Mouse (Mus musculus) right cerebral cortex, postnatal 14 days (tissue): ENCODE measurements at regions not wholly inside any gene's neighbourhood (a gene's known extent, or its start where the extent isn't known, plus 50 kb on each side); places are given as distances from the start of the nearest gene placed in this dataset.

Experiments used
- DNase-seq: peaks from one replicate; pipeline ENCODE4 v3.0.0; 2022

GRCm38 (mm10) chr15:36945309-36945708 is 62.3 kb downstream of the Zfp706 start:
- DNase-seq, result no peak

- peak; percentile 30 for DNase-seq
These were observed 62.9 kb downstream of the Zfp706 start for GRCm38 (mm10) chr15:36944556-36945171.

GRCm38 (mm10) chr15:36943492-36944112 is 64.0 kb downstream of the Zfp706 start:
- peak; percentile 38 for DNase-seq

GRCm38 (mm10) chr15:36942261-36942660 is 65.3 kb downstream of the Zfp706 start:
- DNase-seq, result no peak

- no peak for DNase-seq
These were observed 65.8 kb downstream of the Zfp706 start for GRCm38 (mm10) chr15:36941741-36942140.

- no peak for DNase-seq
These were observed 68.0 kb downstream of the Zfp706 start for GRCm38 (mm10) chr15:36939608-36940007.

GRCm38 (mm10) chr15:36939153-36939552 is 68.4 kb downstream of the Zfp706 start:
- DNase-seq, result no peak

GRCm38 (mm10) chr15:36938511-36939150 is 68.9 kb downstream of the Zfp706 start:
- DNase-seq, result peak; percentile 95

GRCm38 (mm10) chr15:36937757-36938498 is 69.6 kb downstream of the Zfp706 start:
- peak; percentile 59 for DNase-seq

GRCm38 (mm10) chr15:36937067-36937657 is 70.4 kb downstream of the Zfp706 start:
- no peak for DNase-seq

- DNase-seq, result no peak
These were observed 72.8 kb downstream of the Zfp706 start for GRCm38 (mm10) chr15:36934801-36935200.

GRCm38 (mm10) chr15:36933581-36933991 is 74.0 kb downstream of the Zfp706 start:
- DNase-seq, result no peak

GRCm38 (mm10) chr15:36931460-36931859 is 76.1 kb downstream of the Zfp706 start:
- no peak for DNase-seq

- DNase-seq, result no peak
These were observed 77.1 kb downstream of the Zfp706 start for GRCm38 (mm10) chr15:36930433-36930832.

GRCm38 (mm10) chr15:36929786-36930185 is 77.8 kb downstream of the Zfp706 start:
- no peak for DNase-seq

GRCm38 (mm10) chr15:36929088-36929487 is 78.5 kb downstream of the Zfp706 start:
- DNase-seq, result no peak

- no peak for DNase-seq
These were observed 78.9 kb downstream of the Zfp706 start for GRCm38 (mm10) chr15:36928678-36929077.

- no peak for DNase-seq
These were observed 80.1 kb downstream of the Zfp706 start for GRCm38 (mm10) chr15:36927436-36927835.

GRCm38 (mm10) chr15:36924171-36924570 is 83.4 kb downstream of the Zfp706 start:
- DNase-seq, result no peak

- no peak for DNase-seq
These were observed 86.2 kb downstream of the Zfp706 start for GRCm38 (mm10) chr15:36921384-36921783.

- no peak for DNase-seq
These were observed 86.7 kb downstream of the Zfp706 start for GRCm38 (mm10) chr15:36920886-36921285.

GRCm38 (mm10) chr15:36919704-36920103 is 87.9 kb downstream of the Zfp706 start:
- no peak for DNase-seq

GRCm38 (mm10) chr15:36919209-36919608 is 88.4 kb downstream of the Zfp706 start:
- DNase-seq, result no peak
